Comparison of ENCODE assay signal across 8 mouse cellular contexts in genomic region chr6:142040306-142041175, GRCm38 (mm10). TPM values are rescaled to one million over a fixed set of nuclear protein-coding genes. Genes with fewer than 3 reads are reported as not detected.
DNase-seq lines count a peak whose midpoint lies in the region.

No protein-coding gene starts in this region.

- peak; percentile 32 for DNase-seq in kidney, adult 18-20 months
- no peak for DNase-seq in kidney, adult 11 months
- peak; percentile 38 to 59 for DNase-seq in cerebellum, postnatal 10 days
- peak; percentile 1 to 4 for DNase-seq in heart, postnatal 36 days
- peak; percentile 37 to 68 for DNase-seq in kidney, postnatal 36 days
- DNase-seq in lung, postnatal 10 days = peak; percentile 53
- DNase-seq in right cerebral cortex, postnatal 10 days (ENCODE audit: low spot score in 2 of 2) = peak; percentile 46 to 55
- no peak for DNase-seq in natural killer cell, adult 2 months (ENCODE audit: low spot score in 2 of 2)

- intact Hi-C loops in heart, postnatal 36 days (cut with DNase I) = no loop called here

RNA-seq across cellular contexts. Expression of gene Gm6614, which starts 29.3 kb away (rescaled TPM):
- total RNA-seq in heart, postnatal 36 days (2021) = not detected

Comparison
In these comparisons a context has a peak if more than half of its experiments do, and no peak if none do; other contexts are left out.
1. DNase-seq: peak in kidney, adult 18-20 months (single experiment), cerebellum, postnatal 10 days (2 of 2), heart, postnatal 36 days (2 of 2), kidney, postnatal 36 days (2 of 2), lung, postnatal 10 days (single experiment) and right cerebral cortex, postnatal 10 days (2 of 2); none in kidney, adult 11 months (single experiment) and natural killer cell, adult 2 months (0 of 2).